Mouse (Mus musculus) gastrocnemius, postnatal 4 days (tissue): Measurements from ENCODE around the gene Zw10. TPM values are rescaled to one million over a fixed set of nuclear protein-coding genes. Genes with fewer than 3 reads are reported as not detected.

Experiments used
- total RNA-seq, 2 experiments: library from RNA; stranded (reverse); gene quantifications; 2 replicates each; pipeline ENCODE4 v1.2.3; 2021

Zw10 gene
- total RNA-seq, 2 experiments from 2014 or later = 13.3 to 16.2 TPM

Other genes starting within 250 kb of the Zw10 start
- 10 to 100 TPM; 13.7 to 16.4 TPM for gene Zbtb16, start 219.4 kb upstream of the Zw10 start, total RNA-seq
- not detected for gene Htr3a, start 144.5 kb upstream of the Zw10 start, total RNA-seq
- not detected for gene Htr3b, start 90.6 kb upstream of the Zw10 start, total RNA-seq
- gene Usp28, start 70.2 kb upstream of the Zw10 start, total RNA-seq = 100 to 1,000 TPM; 133 to 173 TPM
- 1 to 10 TPM in 1 of 2 experiments, under 1 TPM in 1; 0.91 to 2.8 TPM for gene Tmprss5, start 25.6 kb downstream of the Zw10 start, total RNA-seq
- not detected for gene Gm4894, start 194.9 kb downstream of the Zw10 start, total RNA-seq